Mouse (Mus musculus) hindbrain, embryonic 16.5 days (tissue): ENCODE results near the gene Cyp11a1. TPM values are rescaled to one million over a fixed set of nuclear protein-coding genes. Genes with fewer than 3 reads are reported as not detected.

Experiments used
- ATAC-seq: fragments of 200-750 bp; cut with Nextera tagmentation; 2 replicates; pipeline ENCODE4 v1.8.0; 2017; ENCODE audit warnings: moderate TSS enrichment, moderate library complexity
- H3K27ac ChIP-seq: fragments of 300-500 bp; sonication (generic); 2 replicates; pipeline ENCODE4 v1.5.1; 2014; ENCODE audit warnings: low read depth, mild to moderate bottlenecking, control low read depth, low read length, moderate library complexity
- H3K27me3 ChIP-seq: fragments of 300-500 bp; sonication (generic); replicated peaks from 2 replicates; pipeline ENCODE4 v1.6.1; 2014; ENCODE audit warnings: low read length; ENCODE audit not compliant: control insufficient read depth, insufficient read depth
- H3K36me3 ChIP-seq: fragments of 300-500 bp; sonication (generic); 2 replicates; pipeline ENCODE4 v1.6.1; 2014; ENCODE audit warnings: mild to moderate bottlenecking, low read length, moderate library complexity, mixed read lengths; ENCODE audit not compliant: control insufficient read depth, insufficient read depth
- H3K4me1 ChIP-seq: fragments of 300-500 bp; sonication (generic); 2 replicates; pipeline ENCODE4 v1.6.1; 2014; ENCODE audit warnings: low read depth, low read length; ENCODE audit not compliant: control insufficient read depth, insufficient read depth
- H3K4me2 ChIP-seq: fragments of 300-500 bp; sonication (generic); 2 replicates; pipeline ENCODE4 v1.6.1; 2014; ENCODE audit warnings: mild to moderate bottlenecking, low read length, control low read depth, moderate library complexity
- H3K4me3 ChIP-seq: fragments of 300-500 bp; sonication (generic); 2 replicates; pipeline ENCODE4 v1.5.1; 2014; ENCODE audit warnings: mild to moderate bottlenecking, low read length, control low read depth, moderate library complexity
- H3K9ac ChIP-seq: fragments of 300-500 bp; sonication (generic); 2 replicates; pipeline ENCODE4 v1.6.1; 2014; ENCODE audit warnings: low read depth, mild to moderate bottlenecking, control low read depth, low read length, moderate library complexity
- H3K9me3 ChIP-seq: fragments of 300-500 bp; sonication (generic); 2 replicates; pipeline ENCODE4 v1.6.1; 2014; ENCODE audit warnings: mild to moderate bottlenecking, low read length, moderate library complexity; ENCODE audit not compliant: control insufficient read depth
- WGBS: fragments of 180-500 bp; shearing (Covaris S2); extraction: QIAGEN DNeasy Blood & Tissue Kit; methylation state at CpG from one replicate; pipeline ENCODE4 v1.1.7; 2014; 5-methylcytosine and 5-hydroxymethylcytosine counted together
- polyA plus RNA-seq: library from polyadenylated mRNA; unstranded; fragments of >200 nt; fragmentation: Nextera tagmentation; extraction: Ambion mirVana; gene quantifications from 2 replicates; pipeline ENCODE4 v1.2.1, GENCODE M21; 2015

Gene Cyp11a1
- polyA plus RNA-seq, 1 experiment from 2014 or later, result 2.4 TPM

DNA sequence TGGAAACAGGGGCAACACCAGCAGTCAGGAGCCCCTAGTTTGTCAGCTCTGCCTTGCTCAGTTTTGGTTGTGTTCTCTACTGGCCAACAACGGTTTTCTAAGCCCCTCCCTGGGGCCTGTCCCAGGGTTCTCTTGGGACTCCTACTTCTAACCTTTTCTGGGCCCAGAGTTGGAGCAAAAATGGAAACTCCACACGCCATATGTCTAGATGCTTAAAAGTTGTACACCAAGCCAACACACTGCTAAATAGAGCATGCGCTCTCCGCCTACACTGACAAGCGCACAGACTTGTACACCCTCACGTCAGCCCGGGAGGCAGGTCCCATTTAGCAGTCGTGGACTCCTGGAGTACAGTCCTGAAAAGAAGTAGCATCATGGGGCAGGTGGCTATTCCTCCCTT, 20.9 kb upstream of the Cyp11a1 start:
- WGBS, result 86% methylated on average over 8 of the region's 8 CpGs
- ATAC-seq, result no peak
- no peaks in the 10 kb centered on the region for H3K27me3 ChIP-seq
- no peak overlapping the region for H3K27ac ChIP-seq
- no peak overlapping the region for H3K9ac ChIP-seq
- no peaks in the 10 kb centered on the region for H3K9me3 ChIP-seq
- no peak overlapping the region for H3K4me2 ChIP-seq
- no peak overlapping the region for H3K4me3 ChIP-seq
- no peaks in the 10 kb centered on the region for H3K4me1 ChIP-seq
- H3K36me3 ChIP-seq, result no peaks in the 10 kb centered on the region

DNA sequence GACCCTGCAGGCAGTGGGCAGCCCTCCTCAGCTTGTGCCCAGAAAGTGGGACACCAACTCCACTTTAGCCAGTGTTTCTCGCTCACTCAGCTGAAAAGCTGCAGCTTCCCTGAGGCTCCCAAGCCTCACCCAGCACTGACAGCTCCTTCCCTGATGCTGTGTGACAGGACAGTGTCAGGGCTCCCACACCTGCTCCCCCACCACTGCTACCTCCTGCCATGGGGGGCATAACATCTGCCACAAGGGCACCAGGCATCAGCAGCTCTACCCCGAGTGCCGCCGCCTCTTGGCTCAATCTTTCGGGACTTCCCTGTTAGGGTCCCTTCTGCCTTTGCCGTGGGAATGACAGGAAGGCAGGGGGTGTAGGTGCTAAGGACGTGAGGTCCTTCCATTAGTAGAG, 19.9 kb upstream of the Cyp11a1 start:
- Histone ChIP-seq H3K9ac (no peak overlapping the region), H3K4me3 (no peak overlapping the region), H3K36me3 (no peaks in the 10 kb centered on the region), H3K4me1 (no peaks in the 10 kb centered on the region), H3K9me3 (no peaks in the 10 kb centered on the region), H3K4me2 (no peak overlapping the region), H3K27ac (no peak overlapping the region), H3K27me3 (no peaks in the 10 kb centered on the region)
- no peak for ATAC-seq
- 86% methylated on average over 7 of the region's 7 CpGs for WGBS

GRCm38 (mm10) chr9:57988098-57988497, 18.1 kb upstream of the Cyp11a1 start:
- Histone ChIP-seq H3K27ac (no peak overlapping the region), H3K4me3 (no peak overlapping the region), H3K4me2 (no peak overlapping the region), H3K9me3 (no peaks in the 10 kb centered on the region), H3K4me1 (peaks cover 3% of the 10 kb centered on the region), H3K9ac (no peak overlapping the region), H3K36me3 (no peaks in the 10 kb centered on the region), H3K27me3 (no peaks in the 10 kb centered on the region)
- ATAC-seq, result no peak
- 83% methylated on average over 2 of the region's 2 CpGs for WGBS

GRCm38 (mm10) chr9:57989309-57989708, 16.9 kb upstream of the Cyp11a1 start:
- Histone ChIP-seq H3K9ac (no peak overlapping the region), H3K4me1 (peaks cover 4% of the 10 kb centered on the region), H3K4me3 (no peak overlapping the region), H3K4me2 (no peak overlapping the region), H3K27me3 (no peaks in the 10 kb centered on the region), H3K36me3 (no peaks in the 10 kb centered on the region), H3K9me3 (no peaks in the 10 kb centered on the region), H3K27ac (no peak overlapping the region)
- 89% methylated on average over 6 of the region's 6 CpGs for WGBS
- ATAC-seq, result no peak

DNA sequence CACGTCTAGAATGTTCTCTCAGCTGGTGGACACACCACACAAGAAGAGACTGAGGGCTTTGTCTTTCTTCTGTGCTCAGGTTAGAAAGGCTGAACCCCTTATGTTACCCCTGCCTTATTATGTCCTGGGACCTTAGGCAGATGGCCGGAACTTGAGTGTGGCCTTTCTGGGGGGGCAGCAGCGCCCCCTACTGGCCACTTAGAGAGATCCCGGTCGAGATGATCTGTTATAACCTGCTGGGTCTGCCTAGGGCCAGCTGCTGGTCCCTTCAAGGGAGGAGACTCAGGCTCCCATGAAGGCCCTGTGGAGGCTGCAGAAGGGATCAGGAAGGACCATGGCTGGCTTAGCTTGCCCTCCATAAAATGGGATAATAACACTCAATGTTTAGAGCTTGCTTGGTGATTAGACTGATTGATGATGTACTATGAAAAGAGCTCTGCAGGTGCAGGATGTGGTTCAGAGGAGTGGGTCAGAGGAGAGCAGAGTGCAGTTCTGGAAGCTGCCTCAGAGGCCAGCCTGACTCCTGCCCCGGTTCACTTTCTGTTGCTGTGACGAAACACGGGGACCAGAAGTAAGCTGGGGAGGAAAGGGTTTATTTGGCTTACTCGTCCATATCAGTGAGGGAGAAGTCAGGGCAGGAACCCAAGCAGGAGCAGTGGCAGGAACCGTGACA, 15.6 kb upstream of the Cyp11a1 start:
- H3K27me3 ChIP-seq, result no peaks in the 10 kb centered on the region
- peaks cover 4% of the 10 kb centered on the region for H3K4me1 ChIP-seq
- WGBS, result 42% methylated on average over 10 of the region's 10 CpGs
- no peak overlapping the region for H3K4me2 ChIP-seq
- H3K9ac ChIP-seq, result no peak overlapping the region
- H3K4me3 ChIP-seq, result no peak overlapping the region
- no peaks in the 10 kb centered on the region for H3K36me3 ChIP-seq
- no peak overlapping the region for H3K27ac ChIP-seq
- no peak for ATAC-seq
- no peaks in the 10 kb centered on the region for H3K9me3 ChIP-seq

DNA sequence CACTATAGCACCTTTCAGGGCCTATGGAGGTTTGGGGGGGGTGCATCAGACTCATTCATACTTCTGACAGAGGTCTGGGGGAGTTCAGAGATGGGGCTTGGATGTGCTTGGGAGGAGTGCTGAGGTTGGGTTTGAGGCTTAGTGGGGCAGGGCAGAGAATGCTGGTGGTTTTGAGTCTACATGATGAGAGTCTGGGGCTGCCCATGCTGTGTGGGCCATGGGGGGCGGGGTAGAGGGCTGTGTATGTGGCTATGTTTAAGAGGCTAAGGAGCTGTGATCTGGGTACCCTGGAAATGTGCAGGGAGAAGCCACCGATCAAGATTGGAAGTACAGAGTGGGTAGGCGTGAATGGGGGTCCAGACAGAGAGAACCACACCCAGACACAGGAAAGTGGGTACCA, 14.2 kb upstream of the Cyp11a1 start:
- no peaks in the 10 kb centered on the region for H3K36me3 ChIP-seq
- 81% methylated on average over 3 of the region's 3 CpGs for WGBS
- no peak for ATAC-seq

DNA sequence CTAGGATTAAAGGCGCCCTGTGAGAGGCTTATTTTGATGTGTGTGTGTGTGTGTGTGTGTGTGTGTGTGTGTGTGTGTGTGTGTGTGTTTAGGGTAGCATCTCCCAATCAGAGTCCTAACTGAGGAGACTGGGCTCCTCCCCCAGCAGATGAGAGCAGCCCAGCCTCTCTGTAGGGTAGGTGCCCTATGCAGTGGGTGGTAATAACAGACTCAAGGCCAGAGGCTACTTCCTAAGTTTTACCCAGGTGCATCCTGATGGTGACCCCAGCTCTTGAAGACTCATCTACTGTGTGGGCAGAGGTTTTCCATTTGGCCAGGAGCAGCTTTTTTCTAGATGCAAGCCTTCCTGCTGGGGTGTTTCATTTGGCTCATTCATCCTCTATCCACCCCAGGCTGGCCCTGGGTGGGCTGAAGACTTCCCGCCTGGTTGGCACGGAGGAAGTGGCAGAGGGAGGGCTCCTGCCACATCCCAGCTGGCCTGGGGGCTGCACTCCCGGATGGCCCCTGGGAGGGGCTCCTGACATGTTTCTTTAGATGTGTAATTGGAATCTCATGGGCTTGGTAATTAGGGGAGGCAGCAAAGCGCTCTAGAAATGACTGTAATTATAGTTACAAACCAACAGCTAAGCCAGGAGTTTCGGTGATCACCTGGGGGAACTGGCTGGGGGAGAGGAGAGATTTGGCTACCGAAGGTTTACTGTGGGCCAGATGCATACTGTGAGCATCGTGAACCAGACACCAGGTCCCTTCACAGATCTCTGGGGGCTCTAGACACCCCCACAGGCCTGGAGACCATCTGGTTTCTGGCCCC, 13.2 kb upstream of the Cyp11a1 start:
- 35% methylated on average over 8 of the region's 8 CpGs for WGBS
- H3K4me3 ChIP-seq, result no peak overlapping the region
- peaks cover 9% of the 10 kb centered on the region for H3K4me1 ChIP-seq
- ATAC-seq, result 0 out of 2 replicates have a peak, but pooled peaks have one; percentile 32
- no peaks in the 10 kb centered on the region for H3K36me3 ChIP-seq
- no peaks in the 10 kb centered on the region for H3K9me3 ChIP-seq
- no peak overlapping the region for H3K9ac ChIP-seq
- 0 out of 2 replicates have a peak, but pooled peaks cover 5% of the 10 kb centered on the region for H3K27me3 ChIP-seq
- no peak overlapping the region for H3K4me2 ChIP-seq
- H3K27ac ChIP-seq, result no peak overlapping the region

More for the DNA sequence above, 14.2 kb upstream of the Cyp11a1 start:
- no peak overlapping the region for H3K27ac ChIP-seq
- 0 out of 2 replicates have a peak, but pooled peaks cover 3% of the 10 kb centered on the region for H3K27me3 ChIP-seq
- no peak overlapping the region for H3K4me3 ChIP-seq
- no peak overlapping the region for H3K4me2 ChIP-seq
- no peaks in the 10 kb centered on the region for H3K9me3 ChIP-seq
- no peak overlapping the region for H3K9ac ChIP-seq
- peaks cover 4% of the 10 kb centered on the region for H3K4me1 ChIP-seq

DNA sequence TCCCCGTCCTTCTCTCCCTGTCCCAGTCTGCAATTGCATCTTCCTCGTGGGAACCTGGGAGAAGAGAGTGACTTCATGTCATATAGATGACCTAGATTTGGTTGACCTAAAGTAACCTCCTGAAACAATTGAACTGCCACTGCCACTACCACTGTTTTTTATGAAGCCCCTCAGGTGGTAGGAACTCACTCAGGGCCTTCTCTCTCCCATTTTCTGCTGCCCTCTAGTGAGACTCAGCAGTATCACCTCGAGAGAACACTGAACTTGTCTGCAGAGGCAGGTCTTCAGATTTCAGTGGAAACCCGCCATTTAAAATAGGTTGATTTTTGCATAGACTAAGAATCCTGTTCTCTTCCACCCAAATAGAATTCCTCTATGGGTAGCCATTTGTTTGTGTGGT, 10.9 kb upstream of the Cyp11a1 start:
- H3K9me3 ChIP-seq, result no peaks in the 10 kb centered on the region
- ATAC-seq, result no peak
- no peak overlapping the region for H3K9ac ChIP-seq
- no peak overlapping the region for H3K27ac ChIP-seq
- WGBS, result 33% methylated on average over 4 of the region's 4 CpGs
- no peaks in the 10 kb centered on the region for H3K36me3 ChIP-seq
- no peak overlapping the region for H3K4me3 ChIP-seq
- peaks cover 11% of the 10 kb centered on the region for H3K4me1 ChIP-seq
- peaks cover 10% of the 10 kb centered on the region; the same call in 1 of the 2 replicates for H3K27me3 ChIP-seq
- H3K4me2 ChIP-seq, result no peak overlapping the region

- ATAC-seq, result peak; percentile 95
- Histone ChIP-seq H3K9ac (peak overlapping the region; percentile 58), H3K27ac (peak overlapping the region; percentile 44; the same call in 1 of the 2 replicates), H3K9me3 (no peaks in the 10 kb centered on the region), H3K27me3 (peaks cover 10% of the 10 kb centered on the region; the same call in 1 of the 2 replicates), H3K4me3 (peak overlapping the region; percentile 43), H3K4me2 (peak overlapping the region; percentile 83), H3K36me3 (no peaks in the 10 kb centered on the region), H3K4me1 (peaks cover 11% of the 10 kb centered on the region)
- 23% methylated on average over 13 of the region's 13 CpGs for WGBS
These were observed 8.6 kb upstream of the Cyp11a1 start for GRCm38 (mm10) chr9:57997511-57998031.
